Mouse (Mus musculus): ENCODE measurements at regions not wholly inside any gene's neighbourhood (a gene's known extent, or its start where the extent isn't known, plus 50 kb on each side); places are given as distances from the start of the nearest gene placed in this dataset.

DNA sequence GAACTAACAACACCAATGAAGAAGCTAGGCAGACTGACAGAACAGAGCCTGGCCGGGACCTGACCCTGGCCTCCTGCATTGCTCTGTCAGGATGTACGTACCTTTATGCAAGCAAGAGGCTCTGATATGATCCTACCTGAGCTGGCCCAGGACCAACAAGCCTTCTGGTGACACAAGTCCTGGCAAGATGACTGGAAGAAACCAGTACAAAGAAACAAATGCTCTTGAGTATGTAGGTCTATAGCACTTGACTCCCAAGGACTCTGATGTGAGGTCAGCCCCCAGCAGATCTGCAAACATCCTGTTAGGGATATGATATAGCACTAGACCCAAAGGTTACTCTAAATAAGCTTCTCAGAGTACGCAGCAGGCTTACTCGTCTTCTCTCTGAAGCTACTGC lies 144.7 kb upstream of the Dyrk2 start:
- DNase-seq = no peak

- no peak for DNase-seq
Observed at GRCm38 (mm10) chr10:119013758-119014157, 143.7 kb upstream of the Dyrk2 start.

DNA sequence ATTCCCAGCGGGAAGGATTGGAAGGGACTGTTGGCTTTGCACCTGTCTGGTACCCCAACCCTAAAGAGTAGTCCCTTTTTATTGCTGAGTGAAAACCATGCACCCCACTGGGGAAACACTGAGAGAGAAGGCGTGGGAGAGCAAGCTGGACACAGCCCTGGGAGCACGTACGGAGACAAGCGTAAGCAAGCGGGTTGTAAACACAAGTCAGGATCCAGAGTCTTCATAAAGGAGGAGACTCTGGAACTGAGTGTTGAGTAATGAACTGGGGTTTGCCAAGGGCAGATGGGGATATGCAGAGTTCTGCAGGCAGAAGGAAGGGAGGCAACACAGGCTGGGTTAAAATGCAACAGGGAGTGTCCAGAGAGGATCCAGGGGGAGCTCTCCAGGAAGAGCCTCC lies 141.5 kb upstream of the Dyrk2 start:
- no peak for DNase-seq

DNA sequence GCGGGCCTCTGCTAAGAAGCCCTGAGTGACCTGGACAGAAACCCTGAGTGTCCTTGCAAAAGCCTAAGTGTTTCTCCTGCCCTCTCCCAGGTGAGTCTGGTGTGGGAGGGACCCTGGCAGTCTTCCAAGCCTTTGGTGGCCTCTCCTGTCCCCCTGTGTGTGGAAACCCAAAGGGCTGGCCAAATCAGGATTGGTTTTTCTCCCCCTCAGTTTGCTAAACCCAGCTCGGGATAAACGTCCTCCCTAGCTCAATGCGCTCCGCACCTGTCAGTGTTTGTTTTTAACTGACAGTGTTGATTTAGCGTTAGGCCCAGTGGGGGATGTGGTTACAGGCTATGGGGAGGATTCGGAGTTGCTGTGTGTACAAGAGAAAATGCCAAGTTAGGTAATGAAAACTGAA lies 140.9 kb upstream of the Dyrk2 start:
- DNase-seq = peak; percentile 50 to 60

GRCm38 (mm10) chr10:119006866-119007575 lies 137.0 kb upstream of the Dyrk2 start:
- DNase-seq = peak in 1 of 2 experiments; percentile 43

DNA sequence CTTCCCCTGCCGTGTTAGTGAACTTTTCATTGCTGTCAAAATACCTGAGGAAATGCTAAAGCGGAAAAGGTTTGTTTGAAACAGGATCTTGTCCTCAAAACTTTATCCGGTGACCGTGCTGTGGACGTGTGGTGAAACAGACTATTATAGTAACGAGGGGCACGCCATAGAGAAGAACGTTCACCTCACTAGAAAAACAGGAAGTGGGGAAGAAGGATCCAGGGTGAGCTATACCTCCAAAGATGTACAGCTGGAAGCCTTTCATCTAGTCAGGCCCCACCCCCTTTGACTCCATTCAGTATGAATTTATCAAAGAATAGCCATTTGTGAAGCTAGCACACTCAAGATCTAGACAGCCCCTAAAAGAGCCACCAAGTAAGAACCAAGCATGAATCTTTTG lies 135.5 kb upstream of the Dyrk2 start:
- no peak for DNase-seq

DNA sequence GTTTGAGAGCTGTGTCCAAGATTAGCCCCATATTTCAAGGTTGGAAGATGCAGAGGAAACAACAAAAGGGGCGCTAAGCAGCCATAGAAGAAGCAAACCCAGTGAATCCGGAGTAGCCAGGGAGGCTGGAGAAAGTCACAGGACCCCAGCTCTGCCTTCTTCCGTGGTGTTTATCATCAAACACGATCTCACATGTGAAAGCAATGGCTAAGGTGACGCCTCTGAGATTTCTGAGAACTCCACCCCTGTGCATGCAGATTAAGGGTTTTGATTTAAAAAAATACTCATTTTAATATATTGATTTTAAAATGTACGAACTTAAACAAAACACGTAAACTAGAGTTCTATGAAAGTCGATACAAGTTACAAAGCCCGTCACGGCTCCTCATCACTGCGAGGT lies 134.4 kb upstream of the Dyrk2 start:
- no peak for DNase-seq

DNA sequence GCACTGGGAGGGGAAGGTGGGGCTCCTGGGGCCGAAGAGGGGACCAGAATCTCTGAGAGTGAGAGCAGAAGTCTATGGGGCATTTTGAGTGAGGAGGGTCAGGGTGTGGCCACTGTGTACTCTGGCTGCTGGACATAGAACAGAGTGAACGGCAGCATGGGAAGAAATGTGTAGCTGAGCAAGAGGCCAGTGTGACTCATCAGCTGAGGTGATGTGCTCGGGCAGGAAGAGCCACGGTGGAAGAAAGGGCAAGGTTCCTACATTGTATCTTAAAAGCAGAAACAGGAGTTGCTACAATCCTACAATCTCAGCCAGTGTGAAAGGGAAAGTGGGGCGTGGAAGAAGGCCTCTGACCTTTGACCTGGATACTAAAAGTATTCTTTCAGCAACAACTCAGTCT lies 133.8 kb upstream of the Dyrk2 start:
- no peak for DNase-seq

DNA sequence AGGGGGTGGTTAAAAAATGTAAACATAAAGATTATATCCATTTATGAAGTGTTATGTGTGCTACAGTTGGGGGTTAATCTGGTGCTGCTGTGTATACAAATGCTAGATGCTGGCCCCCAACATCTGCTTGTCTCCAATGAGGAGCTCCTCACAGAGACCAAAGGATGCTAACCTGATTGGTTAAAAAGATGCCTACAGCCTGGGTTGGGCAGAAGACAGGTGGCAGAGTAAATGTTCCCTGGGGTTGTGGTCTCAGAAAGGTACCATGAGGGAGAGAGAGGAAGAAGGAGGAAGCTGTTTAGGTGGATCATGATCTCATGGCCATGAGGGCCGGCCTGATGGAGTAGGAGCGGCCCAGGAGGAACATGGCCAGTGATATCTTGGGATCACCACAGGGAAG lies 133.0 kb upstream of the Dyrk2 start:
- DNase-seq = no peak

- no peak for DNase-seq
Observed at GRCm38 (mm10) chr10:119001895-119002294, 131.9 kb upstream of the Dyrk2 start.

DNA sequence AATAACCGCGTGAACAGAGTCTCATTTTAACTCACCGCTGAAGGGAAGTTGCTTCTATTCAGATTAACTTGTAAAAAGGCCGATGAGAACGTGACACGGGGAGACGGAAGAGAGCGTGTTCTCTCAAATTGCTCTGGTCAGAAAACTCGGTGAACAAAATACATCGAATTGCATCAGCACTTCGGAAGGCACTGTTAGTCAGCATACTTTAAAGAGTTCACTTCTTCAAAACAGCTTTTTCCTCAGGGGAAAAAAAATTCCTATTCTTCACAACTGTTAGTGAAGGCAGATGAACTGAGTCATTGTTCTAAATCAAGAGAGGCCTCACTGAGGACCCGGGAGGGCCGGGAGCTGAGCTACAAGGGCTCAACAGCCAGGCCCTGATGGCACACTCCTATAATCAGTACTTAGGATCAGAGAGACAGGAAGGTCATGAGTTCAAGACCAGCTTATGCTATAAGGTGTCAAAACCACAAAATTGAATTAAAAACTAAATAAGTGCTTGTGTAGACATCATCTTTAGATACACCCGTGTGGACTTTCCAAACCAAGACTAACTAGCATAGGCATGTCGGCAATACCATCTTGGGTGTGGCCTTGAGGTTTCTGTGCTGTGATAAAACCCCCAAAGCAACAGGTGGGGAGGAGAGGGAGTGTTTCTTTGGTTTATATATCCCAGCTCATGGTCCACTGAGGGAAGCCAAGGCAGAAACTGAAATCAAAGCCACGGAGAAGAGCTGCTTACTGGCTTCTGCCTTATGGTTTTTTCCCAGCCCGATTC lies 131.2 kb upstream of the Dyrk2 start:
- no peak for DNase-seq

GRCm38 (mm10) chr10:118998966-118999365 lies 129.0 kb upstream of the Dyrk2 start:
- no peak for DNase-seq

- no peak for DNase-seq
Observed at GRCm38 (mm10) chr10:118997034-118997433, 127.0 kb upstream of the Dyrk2 start.

- no peak for DNase-seq
Observed at GRCm38 (mm10) chr10:118993819-118994574, 124.0 kb upstream of the Dyrk2 start.

DNA sequence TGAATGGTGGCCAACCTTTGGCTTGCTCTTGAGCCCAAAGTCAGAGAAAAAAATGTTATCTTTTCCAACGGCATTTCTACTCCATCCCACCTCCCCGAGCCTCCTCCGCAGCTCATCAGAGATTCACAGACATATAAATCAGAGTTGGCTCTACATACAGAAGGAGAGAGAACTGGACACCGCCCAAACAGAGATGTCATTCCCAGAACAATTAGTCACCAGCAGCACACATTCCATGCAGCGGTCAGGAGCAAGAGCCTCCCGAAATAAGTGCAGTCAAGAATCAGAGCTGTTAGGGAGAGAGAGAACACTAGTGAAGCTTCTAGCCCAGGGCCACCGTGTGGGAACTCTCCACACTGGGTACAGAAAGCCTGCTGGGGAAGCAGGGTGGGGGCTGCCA lies 121.2 kb upstream of the Dyrk2 start:
- peak; percentile 39 to 55 for DNase-seq

DNA sequence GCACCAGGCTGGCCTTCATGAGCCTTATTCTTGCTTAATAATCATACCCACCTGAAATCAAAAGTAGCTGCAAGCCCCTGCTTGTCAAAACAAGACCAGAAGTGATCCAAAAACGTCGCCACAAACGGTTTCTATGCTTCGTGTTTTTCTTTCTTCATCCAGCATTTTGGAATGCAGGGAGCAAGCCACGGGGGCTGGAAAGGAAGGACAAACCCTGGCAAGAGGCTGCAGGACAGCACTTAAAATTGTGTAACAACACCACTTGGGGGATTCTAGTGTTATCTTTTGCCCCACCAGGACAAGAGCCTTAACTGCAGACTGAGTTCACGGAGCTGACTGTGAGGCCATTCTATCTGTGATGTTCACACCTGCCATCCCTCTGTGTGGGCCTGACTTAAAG lies 120.5 kb upstream of the Dyrk2 start:
- DNase-seq = no peak

- DNase-seq = no peak
Observed at GRCm38 (mm10) chr10:118989812-118990211, 119.8 kb upstream of the Dyrk2 start.

DNA sequence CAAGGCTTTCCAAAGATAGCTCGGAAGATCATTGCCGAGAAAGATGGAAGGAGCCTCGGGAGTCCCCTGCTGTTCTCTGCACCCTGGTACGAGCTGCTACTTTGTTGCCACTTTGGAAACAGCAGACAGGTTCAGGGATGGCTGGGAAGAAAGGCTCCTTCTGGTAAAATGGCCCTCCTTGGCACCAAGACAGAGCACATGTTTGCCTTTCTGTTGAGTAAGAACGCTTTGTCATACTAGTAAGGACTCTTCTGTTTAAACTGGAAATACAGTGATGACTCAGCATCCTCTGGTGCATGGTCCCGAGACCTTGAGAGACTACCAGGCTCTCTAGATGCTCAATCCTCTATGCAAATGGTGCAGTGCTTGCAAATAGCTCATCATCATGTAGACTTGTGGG lies 118.2 kb upstream of the Dyrk2 start:
- no peak for DNase-seq

DNA sequence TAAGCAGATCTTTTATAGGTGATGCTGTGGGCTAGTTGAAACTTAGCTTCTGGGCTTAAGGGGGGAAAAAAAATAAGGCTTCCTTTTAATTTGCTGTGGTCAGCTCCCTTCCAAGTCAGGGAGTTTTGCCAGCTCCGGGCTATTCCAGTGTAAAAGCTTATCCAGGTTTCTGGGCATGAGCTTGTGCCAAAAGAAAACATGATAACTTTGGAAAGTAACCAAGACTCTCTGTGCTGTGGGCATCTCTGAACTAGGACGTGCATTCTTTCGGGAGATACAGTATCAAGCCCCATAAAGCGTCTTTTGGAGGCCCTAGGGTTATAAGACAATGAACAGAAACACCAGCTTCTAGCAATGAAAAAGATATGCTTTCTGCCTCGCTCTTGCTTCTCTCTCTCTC lies 114.6 kb upstream of the Dyrk2 start:
- no peak for DNase-seq

DNA sequence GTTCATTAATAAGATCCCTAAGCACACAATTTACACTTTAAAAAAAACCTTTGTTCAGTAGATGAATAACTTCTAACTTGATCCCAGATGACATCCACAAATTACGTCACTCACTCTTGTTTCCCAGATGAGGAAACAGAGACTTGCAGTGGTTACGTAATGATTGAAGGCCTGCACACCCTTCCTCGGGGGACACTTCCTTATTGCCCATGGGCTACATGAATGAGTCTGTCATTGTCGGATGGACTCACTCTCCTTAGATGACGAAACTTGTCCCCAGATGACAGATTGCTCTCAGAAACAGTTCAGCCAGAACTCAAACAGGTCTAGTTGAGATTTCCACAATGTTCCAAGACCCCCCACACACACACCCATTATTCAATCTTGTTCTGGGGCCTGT lies 111.4 kb upstream of the Dyrk2 start:
- DNase-seq = no peak

- DNase-seq = peak; percentile 42 to 59
Observed at GRCm38 (mm10) chr10:118979339-118979738, 109.3 kb upstream of the Dyrk2 start.

DNA sequence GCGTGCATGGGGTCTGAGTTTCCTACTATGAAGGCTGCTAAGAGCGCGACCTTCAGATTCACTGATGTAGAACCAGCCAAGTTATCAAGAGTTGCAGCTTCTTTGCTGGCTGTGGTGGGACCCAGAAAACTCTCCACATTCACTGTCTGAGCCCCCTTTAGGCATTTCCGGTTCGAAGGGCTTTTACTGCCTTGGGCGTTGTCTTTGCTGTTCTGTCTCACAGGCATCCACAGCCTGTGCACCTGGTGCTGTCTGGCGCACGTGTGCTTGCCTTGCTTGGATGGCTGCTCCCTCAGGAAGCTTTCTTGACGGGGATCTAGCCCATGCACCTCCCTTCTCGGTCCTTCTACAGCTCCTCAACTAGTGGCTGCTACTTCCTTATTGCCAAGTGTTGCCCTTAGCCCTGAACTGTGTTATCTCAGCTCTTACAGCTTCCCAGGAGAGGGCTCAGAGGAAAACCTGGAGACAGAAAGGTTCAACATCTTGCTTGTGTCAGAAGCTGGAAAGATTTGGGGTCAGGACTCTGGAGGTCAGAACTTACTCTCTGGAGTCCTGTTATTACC lies 108.3 kb upstream of the Dyrk2 start:
- DNase-seq = no peak

- DNase-seq = no peak
Observed at GRCm38 (mm10) chr10:118976447-118976846, 106.4 kb upstream of the Dyrk2 start.

Data from kidney, postnatal 4 days (tissue).